Mouse (Mus musculus) right cerebral cortex, postnatal 36 days (tissue): ENCODE data around the gene Nelfb.

ENCODE experiments used
- DNase-seq, 2 experiments: peaks; one replicate each; pipeline ENCODE4 v3.0.0; 2022; ENCODE audit warnings: low spot score in 2 of 2, mixed read lengths in 1 of 2

Gene Nelfb

DNA sequence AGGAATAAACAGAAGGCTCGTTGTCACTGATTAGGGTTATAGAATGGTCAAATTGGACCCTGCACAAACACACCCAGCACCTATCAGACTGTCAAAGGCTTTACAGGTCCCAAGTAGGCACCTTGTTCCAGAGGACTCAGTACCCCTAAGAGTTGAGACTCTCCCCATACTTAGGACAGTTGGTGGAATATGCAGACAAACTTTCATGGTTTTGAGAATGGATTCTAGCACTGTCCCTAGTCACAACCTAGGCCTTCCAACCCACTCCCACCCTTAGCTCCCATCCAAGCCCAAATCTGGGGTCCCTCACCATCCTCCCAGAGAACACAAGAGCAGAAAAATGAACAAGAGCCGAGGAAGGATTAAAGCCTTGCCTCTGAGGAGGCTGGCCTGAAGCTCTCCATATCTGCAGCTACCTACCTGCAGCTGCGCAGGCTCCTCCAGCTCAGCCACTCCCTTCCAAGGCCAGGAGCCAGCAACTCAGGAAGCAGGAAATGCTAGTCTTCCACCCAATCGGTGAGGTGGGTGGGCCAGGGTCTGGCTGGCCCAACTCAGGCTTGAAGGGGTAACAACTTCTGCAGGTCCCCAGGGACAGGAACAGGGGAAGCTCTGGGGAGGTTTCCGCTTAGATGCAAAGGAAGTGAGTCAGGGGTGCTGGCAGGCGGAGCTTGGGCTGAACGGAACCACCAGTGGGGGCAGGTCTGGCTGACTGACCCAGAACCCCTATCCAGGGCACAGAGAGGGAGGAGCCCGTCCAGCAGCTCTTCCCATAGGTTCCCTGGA lies 14.9 kb downstream of the Nelfb start, which contains the start of gene Tor4a:
Gene Tor4a (minus strand): TSS at position 715 of the 783 bp plus-strand sequence.
- DNase-seq, result no peak

DNA sequence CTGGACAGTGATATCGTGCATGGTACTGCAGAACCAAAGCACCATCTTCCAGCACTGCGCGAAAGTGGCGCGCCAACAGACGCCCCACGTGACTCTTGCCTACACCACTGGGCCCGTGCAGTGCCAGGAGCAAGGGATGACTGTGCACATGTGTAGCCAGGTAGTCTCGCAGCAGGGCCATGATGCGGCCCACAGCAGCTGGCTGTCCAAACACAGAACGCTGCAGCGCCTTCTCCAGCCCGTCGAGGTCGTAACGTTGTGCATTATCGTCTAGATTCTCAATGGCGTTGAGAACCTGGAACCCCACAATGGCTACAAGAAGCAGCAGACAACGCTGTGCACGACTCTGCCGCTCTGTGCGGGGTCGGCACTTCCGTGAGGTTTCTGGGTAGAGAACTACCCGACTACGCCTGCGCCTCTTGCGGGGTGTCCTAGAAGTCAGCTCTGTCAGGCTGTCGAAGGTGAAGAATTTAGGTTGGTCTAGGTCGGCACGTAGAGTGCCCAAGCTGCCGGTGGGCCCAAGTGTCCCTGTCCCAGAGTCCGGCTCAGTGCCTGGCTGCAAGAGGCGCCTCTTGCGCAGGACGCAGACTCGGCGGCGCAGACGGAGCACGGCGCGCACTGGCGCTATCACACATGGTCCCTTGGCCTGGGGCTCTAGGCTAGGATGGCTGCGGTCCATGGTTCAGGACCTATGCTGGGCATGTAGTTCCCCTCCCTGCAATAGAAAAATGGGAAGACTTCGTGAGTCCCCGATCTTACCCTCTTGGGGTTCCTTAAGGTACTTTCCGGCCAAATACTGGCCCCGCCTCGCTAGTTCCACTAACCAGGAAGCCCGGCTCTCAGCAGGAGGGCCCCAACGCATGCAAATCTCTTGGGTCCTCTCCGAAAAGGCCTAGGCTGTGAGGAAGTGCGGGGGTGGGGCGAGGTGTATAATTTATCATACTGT lies 15.8 kb downstream of the Nelfb start:
- DNase-seq, result no peak

- DNase-seq, result no peak
These were observed 16.7 kb downstream of the Nelfb start for GRCm38 (mm10) chr2:25194486-25195171.

DNA sequence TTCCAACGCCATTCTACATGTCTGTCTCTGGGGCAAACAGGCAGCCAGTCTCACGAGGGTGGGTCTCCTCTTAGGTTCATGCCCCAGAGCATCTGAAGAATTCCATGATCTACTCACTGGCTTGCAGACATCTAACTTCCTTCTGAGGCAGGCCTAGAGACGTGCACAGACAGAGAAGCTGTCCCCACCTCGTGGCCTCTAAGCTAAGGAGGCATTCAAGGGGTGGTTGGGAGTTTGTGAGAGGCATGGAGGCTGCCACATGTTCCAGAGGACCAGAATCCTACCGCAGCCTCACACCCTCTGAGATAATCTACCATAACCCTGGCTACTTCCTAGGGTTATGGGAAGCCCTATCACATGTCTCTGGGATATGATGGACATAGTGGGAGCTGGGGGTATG lies 17.3 kb downstream of the Nelfb start:
- no peak for DNase-seq

DNA sequence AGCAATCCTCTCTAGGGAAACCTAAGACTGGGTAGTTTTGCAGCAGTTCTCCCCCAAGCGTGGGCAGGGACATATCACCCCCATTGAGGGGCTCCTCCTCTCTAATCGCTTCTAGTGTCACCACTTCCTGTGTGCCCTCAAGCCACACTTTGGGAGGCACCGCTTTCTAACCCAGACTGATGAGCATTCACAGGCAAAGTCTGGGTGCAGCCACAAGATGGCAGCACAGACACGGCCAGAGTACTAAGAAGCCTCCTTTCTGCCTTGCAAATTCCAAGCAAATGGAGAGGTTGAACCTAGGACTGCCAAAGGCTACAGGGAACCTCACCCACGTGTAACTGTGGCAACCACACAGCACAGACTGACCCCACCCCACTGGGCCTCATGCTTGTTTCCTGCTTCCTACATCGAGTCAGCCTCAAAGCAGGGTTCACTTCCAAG lies 17.9 kb downstream of the Nelfb start:
- peak; percentile 69 to 74 for DNase-seq

GRCm38 (mm10) chr2:25187841-25188240 lies 23.4 kb downstream of the Nelfb start:
- no peak for DNase-seq

GRCm38 (mm10) chr2:25186575-25186930 lies 24.7 kb downstream of the Nelfb start:
- no peak for DNase-seq

DNA sequence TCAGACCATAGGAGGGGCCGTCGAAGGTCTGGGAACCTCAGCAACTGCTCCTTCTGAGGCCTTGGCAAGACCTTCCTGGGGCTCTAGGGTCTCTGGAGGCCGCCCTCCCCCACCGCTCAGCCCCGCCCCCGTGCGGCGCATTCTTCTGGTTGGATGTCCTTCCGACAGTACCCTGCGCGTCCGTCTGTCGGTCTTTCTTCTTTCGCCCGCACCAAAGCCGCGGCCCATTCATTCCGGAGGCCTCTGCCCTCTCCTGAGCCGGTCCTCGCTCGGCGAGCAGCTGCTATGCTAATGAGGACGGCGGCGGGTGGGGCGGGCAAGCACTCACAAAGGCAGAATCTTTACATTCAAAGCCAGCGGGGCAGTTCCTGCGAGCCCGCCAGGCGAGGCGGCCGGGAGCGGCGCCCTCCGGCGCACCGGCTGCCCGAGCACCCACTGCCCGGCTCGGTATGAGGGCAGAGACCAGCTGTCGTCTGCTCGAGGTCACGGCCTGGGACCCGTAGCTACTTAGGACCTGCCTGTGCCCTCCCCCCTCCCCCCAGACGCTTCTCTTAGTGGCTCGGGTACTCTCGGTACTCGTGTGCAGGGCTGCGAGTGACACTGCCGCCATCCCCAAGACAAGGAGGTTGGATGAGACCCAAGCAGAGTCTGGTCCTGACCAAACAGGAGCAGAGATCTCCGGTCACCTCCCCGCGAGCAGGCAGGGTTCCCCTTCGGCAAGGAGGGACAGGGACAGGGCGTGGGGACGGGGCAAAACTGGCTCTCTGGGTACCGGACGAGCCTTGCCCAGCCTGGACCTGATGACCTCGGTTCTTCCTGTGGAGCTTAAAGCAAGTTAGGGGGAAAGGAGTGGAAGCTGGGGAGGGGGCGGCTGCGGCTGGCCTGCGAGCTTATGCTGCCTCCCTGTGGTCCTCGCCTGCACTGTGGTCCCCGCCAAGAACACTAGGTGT lies 25.4 kb downstream of the Nelfb start:
- DNase-seq, result no peak

DNA sequence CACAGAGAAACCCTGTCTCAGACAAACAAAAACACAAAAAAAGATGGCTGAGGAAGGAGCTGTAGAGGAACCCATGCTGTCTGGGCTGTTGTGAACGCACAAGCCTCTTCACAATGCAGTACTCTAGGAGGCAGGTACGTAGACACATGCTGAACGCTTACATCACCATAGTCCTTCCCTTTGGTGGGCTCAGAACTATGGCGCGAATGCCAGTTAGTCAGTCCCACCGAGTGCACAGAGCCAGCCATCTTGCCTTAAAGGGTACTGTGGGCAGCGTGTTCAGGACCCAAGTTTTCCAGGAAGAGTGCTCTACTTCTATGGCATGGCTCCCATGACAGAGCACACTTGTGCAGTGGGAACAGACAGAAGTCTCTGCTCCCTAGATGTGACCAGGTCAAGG lies 26.8 kb downstream of the Nelfb start:
- DNase-seq, result no peak

DNA sequence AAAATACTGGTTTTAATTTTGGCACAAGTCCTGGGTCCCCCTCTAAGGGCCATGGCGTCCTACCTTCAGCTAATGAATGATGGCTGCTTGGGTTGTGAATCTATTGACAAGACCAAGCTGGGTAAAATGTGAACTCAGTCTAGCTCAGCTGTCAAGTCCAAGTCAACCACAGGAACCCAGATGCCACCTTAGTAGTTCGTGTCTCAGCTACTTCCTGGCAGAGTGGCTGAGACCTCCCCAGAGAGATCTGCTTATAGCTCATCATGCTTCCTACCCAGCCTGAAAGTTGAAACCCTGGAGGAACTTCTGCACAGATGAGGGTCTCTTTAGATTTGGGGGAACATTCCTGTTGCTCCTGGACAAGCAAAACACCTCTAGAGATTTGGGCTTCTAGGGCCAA lies 28.0 kb downstream of the Nelfb start:
- no peak for DNase-seq

DNA sequence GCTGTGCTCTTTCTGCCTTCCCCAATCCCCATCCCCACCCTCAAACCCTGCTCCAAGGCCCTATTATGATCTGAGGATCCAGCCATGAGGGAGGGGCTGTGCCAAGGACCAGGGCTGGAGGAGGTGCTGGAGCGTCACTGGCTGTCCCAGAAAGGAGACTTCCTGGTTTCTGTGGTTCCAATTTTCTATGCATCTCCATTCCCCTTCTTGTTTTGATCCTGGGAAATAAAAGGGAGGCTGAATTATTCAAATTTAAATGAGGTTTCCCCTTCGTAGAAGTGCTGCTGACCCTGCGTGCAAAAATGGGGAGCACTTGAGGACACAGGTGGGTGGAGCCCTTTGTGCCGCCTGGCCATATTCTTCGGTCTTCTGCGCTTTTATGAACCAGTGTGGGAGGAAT lies 28.6 kb downstream of the Nelfb start:
- no peak for DNase-seq

GRCm38 (mm10) chr2:25181891-25182397 lies 29.3 kb downstream of the Nelfb start:
- DNase-seq, result no peak

GRCm38 (mm10) chr2:25180973-25181890 lies 30.1 kb downstream of the Nelfb start:
- DNase-seq, result no peak

DNA sequence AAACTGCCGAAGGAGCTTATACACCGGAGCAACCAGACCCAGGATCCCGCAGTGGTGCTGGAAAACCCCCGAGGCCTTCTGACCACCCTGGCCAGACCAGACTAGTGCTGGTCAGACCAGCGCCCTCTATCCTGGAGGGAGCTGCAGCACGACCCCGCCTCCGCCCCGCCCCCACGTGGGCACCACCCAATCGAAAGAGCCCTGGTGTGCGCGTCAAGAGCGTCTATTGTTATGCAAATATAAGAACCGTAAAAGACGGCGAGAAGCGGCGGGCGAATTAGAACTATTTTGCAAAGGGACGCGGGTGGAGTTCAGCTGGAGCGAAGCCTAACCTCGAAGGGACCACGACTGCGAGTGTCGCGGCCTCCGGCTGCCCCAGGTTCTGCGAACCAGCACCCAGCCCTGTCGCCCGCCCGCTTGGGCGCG lies 30.8 kb downstream of the Nelfb start, which contains the start of gene Nrarp:
Gene Nrarp (plus strand): TSS at position 281 of the 426 bp plus-strand sequence.
- peak; percentile 91 to 93 for DNase-seq

GRCm38 (mm10) chr2:25179566-25180217 lies 31.6 kb downstream of the Nelfb start:
- no peak for DNase-seq

DNA sequence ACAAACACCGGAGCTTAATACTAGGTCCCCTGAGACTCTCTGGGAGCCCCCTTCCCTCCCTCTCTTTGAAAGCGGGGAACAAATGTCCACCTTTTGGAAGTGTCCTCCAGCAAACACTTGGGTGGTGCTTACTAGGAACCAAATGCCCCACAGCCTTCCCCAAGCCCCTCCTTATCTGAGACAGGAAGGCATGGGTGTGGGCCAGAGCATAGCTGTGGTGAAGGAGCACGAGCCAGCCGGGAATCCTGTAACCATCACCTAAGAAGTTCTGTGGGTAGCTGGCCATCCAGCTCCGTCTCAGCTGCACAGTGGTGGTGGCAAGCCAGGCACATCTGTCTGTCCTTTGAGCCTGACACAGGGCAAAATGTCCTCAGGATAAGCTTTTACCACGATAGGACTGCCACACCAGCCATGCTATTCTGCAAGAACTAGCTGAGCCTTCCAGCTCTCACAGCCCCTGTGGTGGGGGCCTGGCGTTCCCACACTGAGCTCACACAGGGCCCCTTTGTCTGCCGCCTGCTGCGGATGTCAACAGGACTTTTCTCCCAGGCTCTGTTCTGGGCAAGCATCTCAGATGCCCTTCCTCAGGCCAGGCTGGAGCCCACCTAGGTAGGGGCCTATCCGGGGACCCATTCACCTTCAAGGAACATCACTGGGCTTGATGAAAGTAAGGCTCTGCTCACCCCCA lies 32.9 kb downstream of the Nelfb start:
- DNase-seq, result peak in 1 of 2 experiments; percentile 54

DNA sequence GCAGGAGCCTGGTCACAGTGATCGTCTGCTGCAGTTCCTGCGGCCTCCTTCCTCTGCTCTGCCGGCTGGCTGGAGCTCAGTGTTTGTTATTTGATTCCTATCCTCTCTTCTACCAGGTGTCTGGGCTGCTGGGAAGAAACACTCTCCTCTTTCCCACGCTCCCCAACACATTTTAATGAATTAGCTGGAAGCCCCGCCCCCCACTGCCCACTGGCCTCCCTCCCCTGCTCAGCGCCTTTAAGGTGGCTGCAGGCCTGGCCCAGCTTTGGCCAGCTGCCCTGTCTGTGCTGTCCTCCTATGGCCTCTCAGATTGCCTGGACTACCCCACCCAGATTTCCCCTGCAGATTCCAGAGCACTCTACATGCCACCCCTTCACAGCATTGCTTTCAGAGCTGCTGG lies 33.6 kb downstream of the Nelfb start:
- peak in 1 of 2 experiments; percentile 39 for DNase-seq

- no peak for DNase-seq
These were observed 34.2 kb downstream of the Nelfb start for GRCm38 (mm10) chr2:25177076-25177475.
